8 mouse cellular contexts compared by ENCODE assay signal in the genomic region with DNA sequence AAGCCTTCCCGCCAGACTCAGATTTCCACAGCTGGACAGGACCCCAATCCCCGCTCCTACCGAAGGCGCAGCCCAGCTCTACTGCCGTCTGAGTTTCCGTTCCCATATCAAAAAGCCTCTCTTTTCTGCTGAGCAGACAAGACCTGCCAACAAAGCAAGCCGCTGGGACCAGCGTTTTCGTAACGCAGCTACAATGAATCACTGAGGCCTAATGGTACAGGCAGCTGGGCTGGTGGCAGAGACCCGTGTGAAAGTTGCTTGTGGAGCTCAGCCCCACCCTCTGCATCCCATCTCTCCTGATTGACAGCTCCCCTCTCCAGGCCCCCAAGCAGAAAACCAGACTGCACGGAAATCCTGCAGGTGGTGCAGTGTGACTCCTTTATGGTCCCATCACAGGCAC. TPM values are rescaled to one million over a fixed set of nuclear protein-coding genes. Genes with fewer than 3 reads are reported as not detected.
DNase-seq lines count a peak whose midpoint lies in the region; ATAC-seq and TF ChIP-seq lines count a peak whose summit lies in the region.

No protein-coding gene starts in this region.

- no peak overlapping the region for H3K4me3 ChIP-seq in lung, adult 2 months (replicated peaks; ENCODE audit: extremely low read depth, low read depth, low read length)
- no peak overlapping the region for H3K4me3 ChIP-seq in forebrain, embryonic 15.5 days

- 49% methylated on average over 12 of the region's 12 CpGs for WGBS in lung, adult 2 months
- WGBS in forebrain, embryonic 15.5 days = 33% methylated on average over 12 of the region's 12 CpGs

- H3K27me3 ChIP-seq in forebrain, embryonic 15.5 days = no peaks in the 10 kb centered on the region

- TF ChIP-seq CTCF in lung, adult 2 months (IDR thresholded peaks at IDR 0.05; ENCODE audit: insufficient read depth, low read length) = no peak

- H3K9ac ChIP-seq in forebrain, embryonic 15.5 days (replicated peaks) = no peak overlapping the region

- no peak overlapping the region for H3K4me2 ChIP-seq in forebrain, embryonic 15.5 days (replicated peaks)

- no peaks in the 10 kb centered on the region for H3K9me3 ChIP-seq in forebrain, embryonic 15.5 days

- no peak for TF ChIP-seq POLR2A in lung, adult 2 months (IDR thresholded peaks at IDR 0.05; ENCODE audit: borderline replicate concordance, extremely low read depth, low read depth, low read length)

- intact Hi-C loops in left cerebral cortex, postnatal 4 days (cut with DNase I) = no loop called here

- H3K36me3 ChIP-seq in forebrain, embryonic 15.5 days = no peaks in the 10 kb centered on the region

- H3K27ac ChIP-seq in forebrain, embryonic 15.5 days (replicated peaks) = 0 out of 2 replicates have a peak overlapping the region, but pooled peaks have one; percentile 11

- ATAC-seq in forebrain, embryonic 15.5 days (replicated peaks) = no peak
- ATAC-seq in inflammation-experienced regulatory T-cells, adult 6 months = peak; percentile 56

- DNase-seq in lung, adult 18-20 months = peak; percentile 26 to 30
- DNase-seq in lung, adult 2 months = no peak
- peak; percentile 51 for DNase-seq in skeletal muscle tissue, adult 2 months (ENCODE audit: low read depth, low spot score)
- no peak for DNase-seq in left cerebral cortex, postnatal 4 days
- DNase-seq in frontal cortex, adult 2 months (ENCODE audit: extremely low spot score in 1 of 2, low spot score in 1 of 2) = no peak
- no peak for DNase-seq in thymus, adult 18-20 months

- H3K4me1 ChIP-seq in lung, adult 2 months (ENCODE audit: control insufficient read depth, insufficient read depth, low read length) = peaks cover 15% of the 10 kb centered on the region
- H3K4me1 ChIP-seq in forebrain, embryonic 15.5 days = peaks cover 14% of the 10 kb centered on the region

RNA-seq across cellular contexts. Expression of gene Spsb1, which starts 34.0 kb away (rescaled TPM):
- 20.2 and 23.4 TPM in 2 replicates for polyA plus RNA-seq in lung, adult 2 months (2012; rRNA removed)
- 6.0 and 6.8 TPM in 2 replicates for polyA plus RNA-seq in forebrain, embryonic 15.5 days (2015; fragmentation: Nextera tagmentation; extraction: Ambion mirVana)
- 1 to 10 TPM; 1.7 to 8.9 (median 7.9) TPM for polyA plus RNA-seq in inflammation-experienced regulatory T-cells, adult 6 months (2017; shearing (Covaris generic))
- total RNA-seq in left cerebral cortex, postnatal 4 days (2021) = 10 to 100 TPM; 13.9 to 15.3 TPM
- polyA plus RNA-seq in frontal cortex, adult 2 months (2012; rRNA removed) = 11.6 and 12.5 TPM in 2 replicates

Comparison
In these comparisons a context has a peak if more than half of its experiments do, and no peak if none do; other contexts are left out.
1. DNase-seq: peak in lung, adult 18-20 months (2 of 2) and skeletal muscle tissue, adult 2 months (single experiment); none in lung, adult 2 months (single experiment), left cerebral cortex, postnatal 4 days (single experiment), frontal cortex, adult 2 months (0 of 2) and thymus, adult 18-20 months (0 of 2).